Mouse (Mus musculus): Measurements from ENCODE around the gene Ptpro.
"Not testable (repeated sequence)": the region's sequence is repeated elsewhere in the genome, so short reads cannot be mapped to it uniquely, and the experiment has no call there.

The Ptpro gene

GRCm38 (mm10) chr6:137457210-137457609 is 205.1 kb downstream of the Ptpro start:
- no peak for DNase-seq

GRCm38 (mm10) chr6:137458136-137458535 is 206.0 kb downstream of the Ptpro start:
- no peak for DNase-seq

DNA sequence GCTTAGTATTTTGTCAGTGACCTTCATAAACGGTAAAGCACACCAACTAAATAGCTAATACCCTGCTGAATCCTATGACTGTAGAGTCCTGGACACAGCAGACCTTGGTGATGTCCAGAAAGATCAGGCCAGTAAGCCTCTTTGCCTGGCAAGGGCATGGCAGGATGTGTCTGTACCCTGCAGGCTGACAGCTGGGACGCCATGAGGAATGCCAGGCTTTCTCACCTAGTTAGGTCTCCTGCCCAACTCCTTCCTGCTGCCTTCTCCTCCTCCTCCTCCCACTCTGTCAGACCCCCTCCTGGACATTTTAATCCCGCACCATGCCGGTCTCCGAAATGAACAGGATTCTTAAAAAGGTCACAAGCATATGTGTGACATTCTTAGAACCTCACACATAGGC is 211.7 kb downstream of the Ptpro start:
- DNase-seq: no peak

GRCm38 (mm10) chr6:137465253-137465652 is 213.1 kb downstream of the Ptpro start:
- no peak for DNase-seq

DNA sequence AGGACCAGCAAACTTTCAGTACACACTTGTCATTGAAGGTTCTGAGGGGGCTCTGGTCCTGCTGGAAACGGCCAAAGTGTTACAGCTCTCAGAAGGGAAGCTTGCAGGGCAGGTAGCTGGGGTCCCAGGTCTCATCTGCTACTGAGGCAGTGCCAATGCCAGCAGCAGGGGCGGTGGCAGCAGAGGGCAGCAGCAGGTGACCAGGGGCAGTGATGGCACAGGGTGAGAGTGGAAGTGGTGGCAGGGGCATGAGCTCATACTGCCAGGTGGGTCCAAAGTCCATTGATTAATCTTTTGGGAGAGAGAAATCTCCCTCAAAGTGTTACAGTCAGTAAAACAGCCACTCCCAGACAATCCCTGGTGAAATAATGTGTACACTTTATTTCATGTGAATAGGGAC is 214.1 kb downstream of the Ptpro start:
- DNase-seq: no peak

GRCm38 (mm10) chr6:137467696-137468095 is 215.6 kb downstream of the Ptpro start:
- DNase-seq: no peak

DNA sequence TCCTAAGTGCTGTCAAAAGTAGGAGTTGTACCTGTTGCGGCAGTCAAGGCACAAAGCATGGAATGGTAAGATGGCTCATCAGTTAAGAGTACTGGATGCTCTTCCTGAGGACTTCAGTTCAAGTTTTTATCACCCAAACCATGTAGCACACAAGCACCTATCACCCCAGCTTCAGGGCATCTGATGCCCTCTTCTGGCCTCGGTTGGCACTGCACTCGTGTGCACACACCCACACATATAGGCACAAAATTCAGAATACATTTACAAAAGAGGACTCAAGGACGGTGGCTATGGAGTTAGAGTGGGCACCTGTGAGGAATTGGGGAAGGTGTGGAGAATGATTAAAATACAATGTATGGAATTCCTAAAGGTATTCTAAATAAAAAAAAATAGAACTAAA is 217.4 kb downstream of the Ptpro start:
- DNase-seq: no peak

DNA sequence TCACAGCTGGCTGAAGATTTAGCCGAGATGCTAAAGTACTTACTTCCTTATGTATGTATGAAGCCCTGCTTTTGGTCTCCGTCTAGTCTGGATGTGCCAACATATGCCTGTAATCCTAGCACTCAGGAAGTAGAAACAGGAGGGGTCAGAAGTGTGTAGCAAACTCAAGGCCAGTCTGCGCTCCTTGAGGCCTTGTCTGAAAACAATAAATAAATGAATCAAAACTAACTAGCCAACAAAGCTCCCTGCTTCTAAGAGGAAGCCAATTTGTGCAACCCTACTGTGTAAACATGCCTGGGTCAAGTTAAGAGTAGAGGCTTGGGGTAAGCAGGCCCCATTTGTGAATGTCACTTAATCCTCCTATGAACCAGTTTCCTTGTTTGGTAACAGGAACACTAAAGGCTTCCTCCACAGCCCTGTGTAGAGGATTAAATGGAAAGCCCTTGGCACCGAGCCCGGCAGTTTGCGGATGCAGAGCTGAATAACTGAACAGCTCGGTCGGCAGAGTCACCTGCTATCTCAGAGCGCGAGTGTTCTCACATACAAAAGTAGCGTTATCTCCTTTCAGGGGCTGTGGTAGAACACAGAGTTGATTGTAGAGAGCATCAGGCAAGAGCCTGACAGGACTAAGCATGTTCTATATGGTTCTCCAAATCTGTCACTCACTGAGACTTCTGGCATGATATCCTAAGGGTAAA is 218.9 kb downstream of the Ptpro start:
- peak; percentile 14 for DNase-seq

GRCm38 (mm10) chr6:137472129-137472528 is 220.0 kb downstream of the Ptpro start:
- DNase-seq: no peak

- no peak for DNase-seq
Observed at GRCm38 (mm10) chr6:137473433-137473832, 221.3 kb downstream of the Ptpro start.

DNA sequence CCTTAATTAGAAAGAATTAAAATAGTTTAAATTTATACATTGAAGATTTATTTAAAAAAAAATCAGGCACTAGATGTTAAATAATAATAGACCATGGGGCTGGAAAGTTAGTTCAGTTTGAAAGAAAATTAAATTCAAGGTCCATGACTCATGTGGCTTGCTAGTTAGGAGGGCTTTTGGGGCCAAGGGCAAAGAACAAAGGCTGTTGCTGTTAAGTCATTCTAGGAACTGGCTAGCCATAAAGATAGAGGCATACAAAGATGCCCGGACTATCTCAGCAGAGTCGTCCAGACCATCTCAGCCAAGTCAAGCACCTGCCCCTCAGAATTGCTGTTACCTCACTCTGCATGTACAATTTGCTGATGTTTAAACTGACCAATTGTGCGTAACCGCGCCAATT is 223.6 kb downstream of the Ptpro start:
- not testable (repeated sequence) for DNase-seq

- no peak for DNase-seq
Observed at GRCm38 (mm10) chr6:137482891-137483290, 230.8 kb downstream of the Ptpro start.

- DNase-seq: no peak
Observed at GRCm38 (mm10) chr6:137487443-137487842, 235.3 kb downstream of the Ptpro start.

- no peak for DNase-seq
Observed at GRCm38 (mm10) chr6:137490115-137490514, 238.0 kb downstream of the Ptpro start.

- no peak for DNase-seq
Observed at GRCm38 (mm10) chr6:137491659-137492058, 239.5 kb downstream of the Ptpro start.

DNA sequence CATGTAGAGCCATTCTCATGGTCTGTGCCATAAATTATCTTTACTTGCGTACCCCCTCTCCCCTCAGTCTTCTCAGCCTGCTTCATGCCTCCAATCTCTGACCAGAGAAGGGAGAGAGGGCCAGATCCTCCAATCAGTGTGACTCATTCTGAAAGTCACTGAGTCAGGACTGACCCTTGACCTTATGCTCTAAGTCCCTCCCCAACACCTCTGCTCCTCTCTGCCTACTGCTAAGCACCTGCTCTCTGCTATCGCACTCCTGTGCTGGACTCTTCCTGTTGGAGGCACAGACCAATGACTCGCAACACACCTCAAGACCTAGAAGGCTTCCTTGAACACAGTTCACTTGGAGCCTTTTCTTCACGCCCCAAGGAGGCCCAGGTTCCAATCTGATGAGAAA is 240.5 kb downstream of the Ptpro start:
- no peak for DNase-seq

GRCm38 (mm10) chr6:137493211-137494135 is 241.4 kb downstream of the Ptpro start:
- no peak for DNase-seq

GRCm38 (mm10) chr6:137494136-137494475 is 242.0 kb downstream of the Ptpro start:
- no peak for DNase-seq

DNA sequence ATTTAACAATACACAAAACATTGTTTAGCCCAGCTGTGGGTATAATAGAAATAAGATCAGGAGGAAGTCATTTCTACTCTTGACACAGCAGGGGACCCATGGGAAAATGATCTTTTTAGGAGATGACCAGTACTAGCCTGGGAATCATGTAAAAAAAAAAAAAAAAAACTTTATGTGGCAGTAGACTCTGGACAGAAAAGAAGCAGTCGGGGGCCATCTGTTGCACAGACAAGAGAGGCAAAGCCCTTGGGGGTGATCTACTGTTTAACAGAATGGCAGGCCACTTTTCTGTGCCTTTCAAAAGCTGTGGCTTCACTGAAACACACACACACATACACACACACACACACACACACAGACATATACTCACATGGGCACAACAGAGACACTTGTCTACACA is 242.7 kb downstream of the Ptpro start:
- no peak for DNase-seq

DNA sequence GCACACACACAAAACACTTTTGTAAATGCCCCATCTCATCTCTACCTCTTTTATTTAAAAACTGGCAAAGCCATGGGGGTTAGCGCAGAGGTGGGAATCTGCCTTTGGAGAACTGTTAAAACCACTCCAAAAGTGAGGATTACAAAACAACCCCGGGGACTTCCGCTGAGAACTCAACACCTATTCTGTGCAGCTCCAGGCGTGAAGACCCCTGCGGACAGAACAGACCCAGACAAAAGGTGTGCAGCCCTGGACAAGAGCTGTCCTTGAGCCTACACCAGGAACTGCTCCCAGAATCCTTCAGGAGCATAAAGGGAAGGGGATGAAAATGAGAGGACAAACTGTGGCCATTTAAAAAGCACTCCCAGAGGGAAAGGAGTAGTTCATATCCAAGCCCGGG is 243.1 kb downstream of the Ptpro start:
- DNase-seq: no peak

DNA sequence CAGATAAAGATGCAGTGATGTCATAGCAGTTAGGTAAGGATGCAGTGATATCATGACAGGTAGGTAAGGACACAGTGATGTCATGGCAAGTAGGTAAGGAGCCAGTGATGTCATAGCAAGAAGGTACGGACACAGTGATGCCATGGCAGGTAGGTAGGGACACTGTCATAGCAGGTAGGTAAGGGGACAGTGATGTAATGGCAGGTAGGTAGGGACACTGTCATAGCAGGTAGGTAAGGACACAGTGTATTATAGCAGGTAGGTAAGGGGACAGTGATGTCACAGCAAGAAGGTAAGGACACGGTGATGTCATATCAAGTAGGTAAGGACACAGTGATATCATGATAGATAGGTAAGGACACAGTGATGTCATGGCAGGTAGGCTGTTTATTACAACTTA is 244.4 kb downstream of the Ptpro start:
- DNase-seq: no peak

- DNase-seq: no peak
Observed at GRCm38 (mm10) chr6:137497208-137497835, 245.2 kb downstream of the Ptpro start.

- no peak for DNase-seq
Observed at GRCm38 (mm10) chr6:137498781-137499180, 246.7 kb downstream of the Ptpro start.

GRCm38 (mm10) chr6:137503009-137503408 is 250.9 kb downstream of the Ptpro start:
- DNase-seq: no peak

Data from thymus, postnatal 4 days (tissue).